Mouse (Mus musculus): ENCODE measurements around the gene Klhl1. TPM values are rescaled to one million over a fixed set of nuclear protein-coding genes. Genes with fewer than 3 reads are reported as not detected.

Gene Klhl1
- polyA plus RNA-seq (2021; fragmentation: Nextera tagmentation), result 0.41 and 0.59 TPM in 2 replicates
- long read RNA-seq, experiment 1, full-length matches to known transcripts, result 22 of 24 reads
- long read RNA-seq, experiment 1, partial matches to known transcripts, result 0 of 24 reads
- long read RNA-seq, experiment 1, other reads (novel, unspliced or antisense), result 2 of 24 reads
- long read RNA-seq, experiment 2, full-length matches to known transcripts, result 2 of 2 reads
- long read RNA-seq, experiment 2, partial matches to known transcripts, result 0 of 2 reads
- long read RNA-seq, experiment 2, other reads (novel, unspliced or antisense), result 0 of 2 reads

GRCm38 (mm10) chr14:96518954-96519682 is at the start of gene Klhl1:
Klhl1 (minus strand) TSS chr14:96519102.

